Comparison of ENCODE assay signal across 9 mouse cellular contexts in genomic region chr5:134687187-134687586, GRCm38 (mm10). TPM values are rescaled to one million over a fixed set of nuclear protein-coding genes. Genes with fewer than 3 reads are reported as not detected.
A peak's percentile ranks its signal among the peaks of the same experiment; 100 is the strongest.
DNase-seq lines count a peak whose midpoint lies in the region; ATAC-seq lines count a peak whose summit lies in the region.
"Had no signal": no experiment of that assay in that cellular context is flagged by ENCODE, and none has a peak within 500 bp of the region (broad histone marks: within the 10 kb centered on the region; RNA-seq: fewer than 3 reads in every experiment).

No protein-coding gene starts in this region.

- no peaks in the 10 kb centered on the region for H3K9me3 ChIP-seq in heart, embryonic 16.5 days (replicated peaks; ENCODE audit: control insufficient read depth, low read length)
- no peaks in the 10 kb centered on the region for H3K9me3 ChIP-seq in embryonic facial prominence, embryonic 10.5 days
- H3K9me3 ChIP-seq in forebrain, embryonic 16.5 days (ENCODE audit: control insufficient read depth, low read length): no peaks in the 10 kb centered on the region
- no peaks in the 10 kb centered on the region for H3K9me3 ChIP-seq in midbrain, embryonic 12.5 days

- 89% methylated on average over 1 of the region's 1 CpGs for WGBS in heart, embryonic 16.5 days
- WGBS in embryonic facial prominence, embryonic 10.5 days: 81% methylated on average over 1 of the region's 1 CpGs
- 74% methylated on average over 1 of the region's 1 CpGs for WGBS in forebrain, embryonic 16.5 days
- WGBS in midbrain, embryonic 12.5 days: 85% methylated on average over 1 of the region's 1 CpGs

- H3K4me3 ChIP-seq in heart, embryonic 16.5 days (ENCODE audit: low read length): peak overlapping the region; percentile 78; the same call in 1 of the 2 replicates
- H3K4me3 ChIP-seq in embryonic facial prominence, embryonic 10.5 days: peak overlapping the region; percentile 90
- H3K4me3 ChIP-seq in forebrain, embryonic 16.5 days (replicated peaks; ENCODE audit: low read length): peak overlapping the region; percentile 94
- H3K4me3 ChIP-seq in midbrain, embryonic 12.5 days: peak overlapping the region; percentile 85

- peak overlapping the region; percentile 81; the same call in 1 of the 2 replicates for H3K4me2 ChIP-seq in heart, embryonic 16.5 days (ENCODE audit: low read depth, low read length)
- peak overlapping the region; percentile 89 for H3K4me2 ChIP-seq in forebrain, embryonic 16.5 days (ENCODE audit: low read length)
- peak overlapping the region; percentile 82 for H3K4me2 ChIP-seq in midbrain, embryonic 12.5 days (replicated peaks)

- no peak for ATAC-seq in heart, embryonic 16.5 days (replicated peaks; ENCODE audit: extremely low read depth, insufficient read depth, low FRiP score)
- ATAC-seq in forebrain, embryonic 16.5 days: no peak
- no peak for ATAC-seq in midbrain, embryonic 12.5 days (ENCODE audit: low FRiP score, low read depth)
- ATAC-seq in granulocyte monocyte progenitor cell, adult 5-6 weeks (replicated peaks; ENCODE audit: poor library complexity, severe bottlenecking): no peak

- H3K27ac ChIP-seq in heart, embryonic 16.5 days (ENCODE audit: low read length): no peak overlapping the region
- H3K27ac ChIP-seq in embryonic facial prominence, embryonic 10.5 days (replicated peaks): no peak overlapping the region
- H3K27ac ChIP-seq in forebrain, embryonic 16.5 days (ENCODE audit: low read length): no peak overlapping the region
- H3K27ac ChIP-seq in midbrain, embryonic 12.5 days (replicated peaks): no peak overlapping the region

- peaks cover 7% of the 10 kb centered on the region; the same call in 1 of the 2 replicates for H3K36me3 ChIP-seq in heart, embryonic 16.5 days (ENCODE audit: control insufficient read depth, insufficient read depth)
- H3K36me3 ChIP-seq in embryonic facial prominence, embryonic 10.5 days (replicated peaks): peaks cover 38% of the 10 kb centered on the region
- H3K36me3 ChIP-seq in forebrain, embryonic 16.5 days (ENCODE audit: control insufficient read depth, insufficient read depth): peaks cover 17% of the 10 kb centered on the region
- H3K36me3 ChIP-seq in midbrain, embryonic 12.5 days: peaks cover 34% of the 10 kb centered on the region

- DNase-seq in heart, adult 9 months (ENCODE audit: low spot score in 2 of 2): no peak
- DNase-seq in embryonic facial prominence, embryonic 10.5 days (ENCODE audit: low spot score): no peak
- no peak for DNase-seq in left cerebral cortex, postnatal 4 days
- DNase-seq in kidney, postnatal 14 days: no peak

- intact Hi-C loops in left cerebral cortex, postnatal 4 days (cut with DNase I): no loop called here

- H3K4me1 ChIP-seq in heart, embryonic 16.5 days (ENCODE audit: control insufficient read depth, insufficient read depth, low read length): peaks cover 11% of the 10 kb centered on the region
- peaks cover 20% of the 10 kb centered on the region for H3K4me1 ChIP-seq in embryonic facial prominence, embryonic 10.5 days
- H3K4me1 ChIP-seq in forebrain, embryonic 16.5 days (replicated peaks; ENCODE audit: control insufficient read depth, insufficient read depth, low read length): peaks cover 14% of the 10 kb centered on the region
- peaks cover 21% of the 10 kb centered on the region for H3K4me1 ChIP-seq in midbrain, embryonic 12.5 days

- no peaks in the 10 kb centered on the region for H3K27me3 ChIP-seq in heart, embryonic 16.5 days (ENCODE audit: control insufficient read depth, insufficient read depth, low read length)
- H3K27me3 ChIP-seq in embryonic facial prominence, embryonic 10.5 days (replicated peaks; ENCODE audit: low read depth, poor library complexity, severe bottlenecking): peaks cover 19% of the 10 kb centered on the region
- no peaks in the 10 kb centered on the region for H3K27me3 ChIP-seq in forebrain, embryonic 16.5 days (replicated peaks; ENCODE audit: control insufficient read depth, insufficient read depth, low read length)
- H3K27me3 ChIP-seq in midbrain, embryonic 12.5 days: no peaks in the 10 kb centered on the region

- H3K9ac ChIP-seq in heart, embryonic 16.5 days (ENCODE audit: low read length): peak overlapping the region; percentile 45
- peak overlapping the region; percentile 92 for H3K9ac ChIP-seq in forebrain, embryonic 16.5 days (replicated peaks; ENCODE audit: low read depth, low read length)
- H3K9ac ChIP-seq in midbrain, embryonic 12.5 days (replicated peaks): peak overlapping the region; percentile 94

RNA-seq across cellular contexts. Expression of gene Limk1, which starts 1.2 kb away (rescaled TPM):
- polyA plus RNA-seq in heart, embryonic 16.5 days (2015; fragmentation: Nextera tagmentation; extraction: Ambion mirVana): 4.6 and 5.1 TPM in 2 replicates
- 5.7 and 5.9 TPM in 2 replicates for polyA plus RNA-seq in embryonic facial prominence, embryonic 10.5 days (2016; fragmentation: Nextera tagmentation; extraction: Ambion mirVana)
- 15.2 and 19.0 TPM in 2 replicates for polyA plus RNA-seq in forebrain, embryonic 16.5 days (2015; fragmentation: Nextera tagmentation; extraction: Ambion mirVana)
- polyA plus RNA-seq in midbrain, embryonic 12.5 days (2016; fragmentation: Nextera tagmentation; extraction: Ambion mirVana): 16.7 and 17.7 TPM in 2 replicates
- total RNA-seq in granulocyte monocyte progenitor cell, adult 5-6 weeks (2014; fragmentation: Nextera tagmentation): 30.6 and 30.9 TPM in 2 replicates
- 11.4 and 13.6 TPM in 2 replicates for total RNA-seq in granulocyte monocyte progenitor cell, adult 5-6 weeks (2017)
- total RNA-seq in left cerebral cortex, postnatal 4 days (2021): 10 to 100 TPM; 68.6 to 74.2 TPM

RNA-seq across cellular contexts. Expression of gene Eif4h, which starts 47.9 kb away (rescaled TPM):
- polyA plus RNA-seq in heart, embryonic 16.5 days (2015; fragmentation: Nextera tagmentation; extraction: Ambion mirVana): 347 and 358 TPM in 2 replicates
- polyA plus RNA-seq in embryonic facial prominence, embryonic 10.5 days (2016; fragmentation: Nextera tagmentation; extraction: Ambion mirVana): 593 and 603 TPM in 2 replicates
- 405 and 411 TPM in 2 replicates for polyA plus RNA-seq in forebrain, embryonic 16.5 days (2015; fragmentation: Nextera tagmentation; extraction: Ambion mirVana)
- 441 and 455 TPM in 2 replicates for polyA plus RNA-seq in midbrain, embryonic 12.5 days (2016; fragmentation: Nextera tagmentation; extraction: Ambion mirVana)
- 226 and 246 TPM in 2 replicates for total RNA-seq in granulocyte monocyte progenitor cell, adult 5-6 weeks (2014; fragmentation: Nextera tagmentation)
- 252 and 300 TPM in 2 replicates for total RNA-seq in granulocyte monocyte progenitor cell, adult 5-6 weeks (2017)
- total RNA-seq in left cerebral cortex, postnatal 4 days (2021): 100 to 1,000 TPM; 285 to 287 TPM

RNA-seq across cellular contexts. Expression of gene Eln, which starts 59.9 kb away (rescaled TPM):
- 285 and 435 TPM in 2 replicates for polyA plus RNA-seq in heart, embryonic 16.5 days (2015; fragmentation: Nextera tagmentation; extraction: Ambion mirVana)
- polyA plus RNA-seq in embryonic facial prominence, embryonic 10.5 days (2016; fragmentation: Nextera tagmentation; extraction: Ambion mirVana): 2.4 and 3.9 TPM in 2 replicates
- polyA plus RNA-seq in forebrain, embryonic 16.5 days (2015; fragmentation: Nextera tagmentation; extraction: Ambion mirVana): 8.3 and 10.9 TPM in 2 replicates
- polyA plus RNA-seq in midbrain, embryonic 12.5 days (2016; fragmentation: Nextera tagmentation; extraction: Ambion mirVana): 3.8 and 4.0 TPM in 2 replicates
- not detected in 2 replicates for total RNA-seq in granulocyte monocyte progenitor cell, adult 5-6 weeks (2014; fragmentation: Nextera tagmentation)
- not detected in 2 replicates for total RNA-seq in granulocyte monocyte progenitor cell, adult 5-6 weeks (2017)
- 10 to 100 TPM; 44.9 to 47.6 TPM for total RNA-seq in left cerebral cortex, postnatal 4 days (2021)
- total RNA-seq: megakaryocyte progenitor cell, adult 5-6 weeks had no signal

Comparison
In these comparisons a context has a peak if more than half of its experiments do, and no peak if none do; other contexts are left out.
1. RNA of gene Eln, which starts 59.9 kb away (polyA plus RNA-seq): 285 to 435 TPM in heart, embryonic 16.5 days; 8.3 to 10.9 TPM in forebrain, embryonic 16.5 days, 3.8 to 4.0 TPM in midbrain, embryonic 12.5 days and 2.4 to 3.9 TPM in embryonic facial prominence, embryonic 10.5 days; every median in the first group is over 10 times any median in the second.
2. Peak in every context shown above with its lines, with median percentiles within 50 percentile points of each other: H3K4me2 ChIP-seq, H3K4me3 ChIP-seq and H3K9ac ChIP-seq.